Mouse (Mus musculus) MEL (cell line): ENCODE measurements around the gene Gm3435.
"Not testable (repeated sequence)": the region's sequence is repeated elsewhere in the genome, so short reads cannot be mapped to it uniquely, and the experiment has no call there.

Experiments
- CTCF ChIP-seq, 3 experiments: IDR thresholded peaks in 2 of 3; conservative IDR thresholded peaks in 1 of 3; 2 replicates each; pipeline ENCODE4 v1.5.1; 2011 to 2012; ENCODE audit warnings: low read length in 3 of 3, low read depth in 2 of 3, mild to moderate bottlenecking in 2 of 3, improper control_type of control experiment in 1 of 3, inconsistent platforms in 1 of 3, mixed read lengths in 1 of 3, moderate library complexity in 1 of 3; ENCODE audit not compliant: control insufficient read depth in 1 of 3, insufficient read depth in 1 of 3, poor library complexity in 1 of 3, severe bottlenecking in 1 of 3
- MEF2A ChIP-seq: IDR thresholded peaks from 2 replicates; pipeline ENCODE4 v1.6.1; 2014; ENCODE audit warnings: low read depth, mild to moderate bottlenecking, inconsistent platforms, low read length, improper control_type of control experiment; ENCODE audit not compliant: poor library complexity, insufficient replicate concordance, severe bottlenecking; ENCODE audit errors: extremely low read depth
- NRF1 ChIP-seq: IDR thresholded peaks from 2 replicates; pipeline ENCODE4 v1.6.1; 2014; ENCODE audit warnings: low read depth, mild to moderate bottlenecking, inconsistent platforms, low read length, improper control_type of control experiment, moderate library complexity; ENCODE audit not compliant: poor library complexity, insufficient read depth, severe bottlenecking
- USF1 ChIP-seq: IDR thresholded peaks from 2 replicates; pipeline ENCODE4 v1.6.1; 2014; ENCODE audit warnings: low read depth, mild to moderate bottlenecking, inconsistent platforms, low read length, improper control_type of control experiment, moderate library complexity
- ZC3H11A ChIP-seq: IDR thresholded peaks from 2 replicates; pipeline ENCODE4 v1.6.1; 2012; ENCODE audit warnings: low read depth, mild to moderate bottlenecking, inconsistent platforms, low read length, improper control_type of control experiment

- not testable (repeated sequence) for TF ChIP-seq MEF2A; CTCF (IDR thresholded peaks at IDR 0.05 in 2 of 3, conservative IDR thresholded peaks at IDR 0.05 in 1 of 3; ENCODE audit: control insufficient read depth in 1 of 3, insufficient read depth in 1 of 3, low read depth in 2 of 3, low read length in 3 of 3, poor library complexity in 1 of 3, severe bottlenecking in 1 of 3); ZC3H11A; NRF1; USF1
Observed at GRCm38 (mm10) chr17:15025513-15025912, 15.5 kb downstream of the Gm3435 start.
